Mouse (Mus musculus) urinary bladder, adult 18-20 months (tissue): ENCODE results near the gene Gm10662.
"Not testable (repeated sequence)": the region's sequence is repeated elsewhere in the genome, so short reads cannot be mapped to it uniquely, and the experiment has no call there.

Experiments used
- DNase-seq, 2 experiments: peaks; one replicate each; pipeline ENCODE4 v3.0.0; 2022; ENCODE audit warnings: low spot score in 2 of 2, mixed read lengths in 2 of 2

The Gm10662 gene

GRCm38 (mm10) chr7:23144380-23144779 lies at the start of gene Gm10662:
TSS of gene Gm10662 (minus strand) at chr7:23144480.
- not testable (repeated sequence) for DNase-seq

GRCm38 (mm10) chr7:23163505-23163904 lies 19.2 kb upstream of the Gm10662 start:
- not testable (repeated sequence) for DNase-seq
